Mouse (Mus musculus): Measurements from ENCODE around the gene Foxn3. TPM values are rescaled to one million over a fixed set of nuclear protein-coding genes. Genes with fewer than 3 reads are reported as not detected.
A peak's percentile ranks its signal among the peaks of the same experiment; 100 is the strongest.

The Foxn3 gene
- polyA plus RNA-seq, 1 experiment = 61.5 TPM

- H3K27ac ChIP-seq (ENCODE audit: insufficient read depth, low read length) = peak overlapping the region; percentile 70
- TF ChIP-seq POLR2A (IDR thresholded peaks at IDR 0.05; ENCODE audit: borderline replicate concordance, insufficient read depth, low read length) (no peak), CTCF (IDR thresholded peaks at IDR 0.05; ENCODE audit: borderline replicate concordance, insufficient read depth, low read depth, low read length) (no peak)
- no peak overlapping the region for H3K4me3 ChIP-seq (replicated peaks; ENCODE audit: insufficient read depth, low read depth, low read length)
- 7% methylated on average over 6 of the region's 6 CpGs for WGBS
- no peaks in the 10 kb centered on the region for H3K27me3 ChIP-seq (ENCODE audit: control insufficient read depth, insufficient read depth, low read length)
- DNase-seq = peak; percentile 87 to 92
- H3K4me1 ChIP-seq (ENCODE audit: control insufficient read depth, insufficient read depth, low read length) = peaks cover 56% of the 10 kb centered on the region
Observed at GRCm38 (mm10) chr12:99364201-99364600, 199.2 kb downstream of the Foxn3 start.

DNA sequence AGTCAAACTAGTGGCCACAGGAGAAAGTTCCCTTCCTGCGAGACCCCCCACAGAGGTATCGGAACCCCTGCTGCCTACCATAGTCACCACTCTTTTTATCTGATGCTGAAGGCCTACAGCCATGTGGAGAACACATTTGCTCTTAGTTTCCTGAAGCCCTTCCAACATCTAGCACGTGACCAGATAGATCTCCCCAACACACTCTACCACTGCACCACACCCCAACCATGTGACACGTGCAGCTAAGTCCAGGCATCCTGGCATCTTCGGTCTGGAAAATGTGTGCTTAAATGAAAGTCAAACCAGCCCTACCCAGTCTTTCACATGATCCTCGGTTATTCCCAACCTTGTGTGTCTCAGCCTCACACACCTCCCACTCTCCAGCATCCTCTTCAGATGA is 200.4 kb downstream of the Foxn3 start:
- no peak overlapping the region for H3K4me3 ChIP-seq (replicated peaks; ENCODE audit: insufficient read depth, low read depth, low read length)
- no peak for DNase-seq
- peaks cover 62% of the 10 kb centered on the region for H3K4me1 ChIP-seq (ENCODE audit: control insufficient read depth, insufficient read depth, low read length)
- TF ChIP-seq CTCF (IDR thresholded peaks at IDR 0.05; ENCODE audit: borderline replicate concordance, insufficient read depth, low read depth, low read length) = no peak
- TF ChIP-seq POLR2A (IDR thresholded peaks at IDR 0.05; ENCODE audit: borderline replicate concordance, insufficient read depth, low read length) = no peak
- 70% methylated on average over 6 of the region's 6 CpGs for WGBS
- H3K27me3 ChIP-seq (ENCODE audit: control insufficient read depth, insufficient read depth, low read length) = no peaks in the 10 kb centered on the region
- peak overlapping the region; percentile 70; the same call in 1 of the 2 replicates for H3K27ac ChIP-seq (ENCODE audit: insufficient read depth, low read length)

DNA sequence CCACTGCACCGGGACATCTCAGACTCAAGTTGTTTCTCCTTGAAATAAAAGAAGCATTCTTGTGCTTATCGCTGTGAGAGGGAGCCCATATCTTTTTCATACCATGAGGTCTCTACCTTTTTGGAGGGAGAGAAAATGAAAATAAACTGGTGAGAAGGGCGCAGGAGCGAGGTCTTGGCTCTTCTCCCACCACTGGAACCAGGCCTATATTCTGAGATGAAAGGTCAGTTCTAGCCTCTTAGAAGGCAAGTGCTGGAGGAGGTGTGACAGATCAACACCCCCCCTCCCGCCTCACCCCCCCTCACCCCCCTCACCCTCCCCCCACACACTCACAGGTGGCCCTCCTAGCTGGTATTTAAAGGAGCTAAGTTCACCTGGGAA is 201.6 kb downstream of the Foxn3 start:
- no peaks in the 10 kb centered on the region for H3K27me3 ChIP-seq (ENCODE audit: control insufficient read depth, insufficient read depth, low read length)
- H3K27ac ChIP-seq (ENCODE audit: insufficient read depth, low read length) = peak overlapping the region; percentile 17
- WGBS = 19% methylated on average over 5 of the region's 5 CpGs
- H3K4me1 ChIP-seq (ENCODE audit: control insufficient read depth, insufficient read depth, low read length) = peaks cover 66% of the 10 kb centered on the region
- no peak overlapping the region for H3K4me3 ChIP-seq (replicated peaks; ENCODE audit: insufficient read depth, low read depth, low read length)
- DNase-seq = no peak
- no peak for TF ChIP-seq CTCF (IDR thresholded peaks at IDR 0.05; ENCODE audit: borderline replicate concordance, insufficient read depth, low read depth, low read length)
- no peak for TF ChIP-seq POLR2A (IDR thresholded peaks at IDR 0.05; ENCODE audit: borderline replicate concordance, insufficient read depth, low read length)

GRCm38 (mm10) chr12:99360958-99361751 is 202.2 kb downstream of the Foxn3 start:
- Histone ChIP-seq H3K4me3 (replicated peaks; ENCODE audit: insufficient read depth, low read depth, low read length) (no peak overlapping the region), H3K27ac (ENCODE audit: insufficient read depth, low read length) (peak overlapping the region; percentile 17), H3K27me3 (ENCODE audit: control insufficient read depth, insufficient read depth, low read length) (no peaks in the 10 kb centered on the region), H3K4me1 (ENCODE audit: control insufficient read depth, insufficient read depth, low read length) (peaks cover 71% of the 10 kb centered on the region)
- WGBS = 54% methylated on average over 8 of the region's 8 CpGs
- TF ChIP-seq POLR2A (IDR thresholded peaks at IDR 0.05; ENCODE audit: borderline replicate concordance, insufficient read depth, low read length) = no peak
- TF ChIP-seq CTCF (IDR thresholded peaks at IDR 0.05; ENCODE audit: borderline replicate concordance, insufficient read depth, low read depth, low read length) = no peak
- DNase-seq = no peak

DNA sequence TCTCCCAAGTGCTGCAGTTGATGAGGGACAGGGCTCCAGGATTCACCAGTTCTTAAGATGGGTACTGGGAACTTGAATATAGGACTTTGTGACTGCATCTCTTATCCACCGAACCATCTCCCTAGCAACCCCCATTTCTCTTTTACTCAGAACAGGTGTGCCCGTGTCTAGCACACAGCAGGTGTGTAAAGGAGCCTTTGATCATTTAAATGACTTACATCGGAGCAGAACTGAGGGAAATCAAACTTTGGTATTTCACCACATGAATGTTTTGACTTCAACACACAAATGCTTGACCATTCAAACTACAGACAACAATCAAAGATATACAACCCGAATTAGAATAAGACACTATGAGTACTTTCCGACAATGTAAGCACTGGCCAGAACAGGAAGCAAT is 204.7 kb downstream of the Foxn3 start:
- no peak for TF ChIP-seq CTCF (IDR thresholded peaks at IDR 0.05; ENCODE audit: borderline replicate concordance, insufficient read depth, low read depth, low read length)
- no peak for TF ChIP-seq POLR2A (IDR thresholded peaks at IDR 0.05; ENCODE audit: borderline replicate concordance, insufficient read depth, low read length)
- WGBS = 48% methylated on average over 5 of the region's 5 CpGs
- Histone ChIP-seq H3K27ac (ENCODE audit: insufficient read depth, low read length) (no peak overlapping the region), H3K4me3 (replicated peaks; ENCODE audit: insufficient read depth, low read depth, low read length) (no peak overlapping the region), H3K27me3 (ENCODE audit: control insufficient read depth, insufficient read depth, low read length) (no peaks in the 10 kb centered on the region), H3K4me1 (ENCODE audit: control insufficient read depth, insufficient read depth, low read length) (peaks cover 56% of the 10 kb centered on the region)
- DNase-seq = no peak

GRCm38 (mm10) chr12:99356660-99357059 is 206.7 kb downstream of the Foxn3 start:
- TF ChIP-seq POLR2A (IDR thresholded peaks at IDR 0.05; ENCODE audit: borderline replicate concordance, insufficient read depth, low read length) (no peak), CTCF (IDR thresholded peaks at IDR 0.05; ENCODE audit: borderline replicate concordance, insufficient read depth, low read depth, low read length) (no peak)
- H3K4me3 ChIP-seq (replicated peaks; ENCODE audit: insufficient read depth, low read depth, low read length) = no peak overlapping the region
- DNase-seq = no peak
- no peak overlapping the region for H3K27ac ChIP-seq (ENCODE audit: insufficient read depth, low read length)
- peaks cover 52% of the 10 kb centered on the region for H3K4me1 ChIP-seq (ENCODE audit: control insufficient read depth, insufficient read depth, low read length)
- 64% methylated on average over 8 of the region's 8 CpGs for WGBS
- no peaks in the 10 kb centered on the region for H3K27me3 ChIP-seq (ENCODE audit: control insufficient read depth, insufficient read depth, low read length)

DNA sequence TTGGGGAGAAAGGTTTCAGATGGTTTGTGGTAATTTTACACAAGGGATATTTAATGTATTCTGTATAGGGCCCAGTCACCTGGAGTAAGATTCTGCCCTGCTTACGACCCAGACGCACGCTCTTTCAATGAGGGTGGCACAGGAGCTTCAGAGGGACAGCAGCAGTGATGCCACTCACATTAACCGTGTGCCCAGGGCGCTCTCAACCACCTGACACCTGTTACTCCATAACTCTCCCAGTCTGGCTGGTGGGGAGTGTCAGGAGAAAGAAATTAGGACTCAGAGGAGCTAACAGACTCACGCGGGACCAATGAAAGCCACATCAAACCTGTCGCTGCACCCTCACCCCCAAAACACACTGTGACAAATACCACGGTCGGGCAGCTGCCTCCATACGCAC is 209.7 kb downstream of the Foxn3 start:
- Histone ChIP-seq H3K27ac (ENCODE audit: insufficient read depth, low read length) (no peak overlapping the region), H3K4me1 (ENCODE audit: control insufficient read depth, insufficient read depth, low read length) (peaks cover 54% of the 10 kb centered on the region), H3K27me3 (ENCODE audit: control insufficient read depth, insufficient read depth, low read length) (no peaks in the 10 kb centered on the region), H3K4me3 (replicated peaks; ENCODE audit: insufficient read depth, low read depth, low read length) (no peak overlapping the region)
- DNase-seq = no peak
- TF ChIP-seq CTCF (IDR thresholded peaks at IDR 0.05; ENCODE audit: borderline replicate concordance, insufficient read depth, low read depth, low read length) = no peak
- TF ChIP-seq POLR2A (IDR thresholded peaks at IDR 0.05; ENCODE audit: borderline replicate concordance, insufficient read depth, low read length) = no peak
- WGBS = 84% methylated on average over 11 of the region's 11 CpGs

GRCm38 (mm10) chr12:99352583-99352982 is 210.8 kb downstream of the Foxn3 start:
- no peaks in the 10 kb centered on the region for H3K27me3 ChIP-seq (ENCODE audit: control insufficient read depth, insufficient read depth, low read length)
- no peak overlapping the region; the same call in 1 of the 2 replicates for H3K27ac ChIP-seq (ENCODE audit: insufficient read depth, low read length)
- WGBS = 32% methylated on average over 6 of the region's 6 CpGs
- peaks cover 44% of the 10 kb centered on the region for H3K4me1 ChIP-seq (ENCODE audit: control insufficient read depth, insufficient read depth, low read length)
- no peak overlapping the region for H3K4me3 ChIP-seq (replicated peaks; ENCODE audit: insufficient read depth, low read depth, low read length)
- peak in 1 of 2 experiments; percentile 61 for DNase-seq
- TF ChIP-seq CTCF (IDR thresholded peaks at IDR 0.05; ENCODE audit: borderline replicate concordance, insufficient read depth, low read depth, low read length) (no peak), POLR2A (IDR thresholded peaks at IDR 0.05; ENCODE audit: borderline replicate concordance, insufficient read depth, low read length) (no peak)

Data from cerebellum, adult 2 months (tissue).